Comparison of ENCODE assay signal across 18 mouse cellular contexts in the genomic region with DNA sequence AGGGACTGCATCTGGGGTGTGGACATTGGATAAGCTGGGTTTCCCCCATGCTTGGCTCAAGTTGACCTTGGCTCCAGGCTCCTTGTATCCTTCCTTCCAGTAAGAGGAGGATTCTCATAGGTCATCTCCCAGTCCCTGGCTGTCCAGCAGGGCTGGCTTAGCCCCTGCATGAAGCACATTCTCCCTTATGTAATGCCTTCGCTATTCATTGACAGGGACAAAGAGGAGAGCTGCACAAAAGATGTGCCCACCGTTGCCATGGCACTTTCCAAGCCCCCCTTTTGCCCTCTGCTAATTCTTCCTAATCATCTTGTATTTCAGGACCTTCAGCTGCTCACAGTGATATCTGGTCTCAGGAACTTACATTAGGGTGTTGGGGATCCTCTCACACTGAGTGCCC.
DNase-seq lines count a peak whose midpoint lies in the region; ATAC-seq and TF ChIP-seq lines count a peak whose summit lies in the region.
"Had no signal": no experiment of that assay in that cellular context is flagged by ENCODE, and none has a peak within 500 bp of the region (broad histone marks: within the 10 kb centered on the region; RNA-seq: fewer than 3 reads in every experiment).

No protein-coding gene starts in this region.

- DNase-seq in embryo, embryonic 10.5 days (ENCODE audit: low spot score) = peak; percentile 12
- no peak for DNase-seq in embryo, embryonic 11 days
- peak; percentile 56 for DNase-seq in forebrain, embryonic 11.5 days (ENCODE audit: low spot score)
- DNase-seq in midbrain, postnatal 0 days (ENCODE audit: low spot score) = peak; percentile 14
- DNase-seq in layer of hippocampus, postnatal 36 days = no peak
- DNase-seq: adrenal gland, adult 2 months; cerebellum, adult 11 months; cerebellum, postnatal 36 days; heart, adult 11 months; kidney, adult 2 months; kidney, postnatal 14 days; lung, postnatal 14 days; thymus, postnatal 14 days had no signal

- H3K27ac ChIP-seq in forebrain, embryonic 11.5 days (ENCODE audit: low read depth, low read length) = peak overlapping the region; percentile 53
- no peak overlapping the region for H3K27ac ChIP-seq in hindbrain, embryonic 15.5 days (replicated peaks)
- H3K27ac ChIP-seq in midbrain, postnatal 0 days (ENCODE audit: low read depth, low read length) = no peak overlapping the region
- no peak overlapping the region for H3K27ac ChIP-seq in heart, embryonic 12.5 days (ENCODE audit: poor library complexity, severe bottlenecking)
- H3K27ac ChIP-seq: heart, embryonic 15.5 days; limb, embryonic 13.5 days had no signal

- H3K4me3 ChIP-seq in forebrain, embryonic 11.5 days (ENCODE audit: low read depth, low read length) = no peak overlapping the region
- H3K4me3 ChIP-seq in hindbrain, embryonic 15.5 days = no peak overlapping the region
- no peak overlapping the region for H3K4me3 ChIP-seq in midbrain, postnatal 0 days (ENCODE audit: low read depth, low read length)
- H3K4me3 ChIP-seq in heart, embryonic 12.5 days = no peak overlapping the region
- H3K4me3 ChIP-seq: heart, embryonic 15.5 days; limb, embryonic 13.5 days; megakaryocyte, embryonic 14.5 days had no signal

- peak; percentile 64; the same call in 1 of the 2 replicates for ATAC-seq in forebrain, embryonic 11.5 days (replicated peaks; ENCODE audit: low FRiP score)
- ATAC-seq in hindbrain, embryonic 15.5 days (ENCODE audit: low FRiP score, low read depth) = peak; percentile 42; the same call in 1 of the 2 replicates
- ATAC-seq in midbrain, postnatal 0 days (ENCODE audit: low FRiP score) = peak; percentile 47; the same call in 1 of the 2 replicates
- no peak for ATAC-seq in heart, embryonic 12.5 days (ENCODE audit: insufficient number of reproducible peaks, low FRiP score)

- no peak overlapping the region for H3K9ac ChIP-seq in forebrain, embryonic 11.5 days (ENCODE audit: low read length)
- no peak overlapping the region for H3K9ac ChIP-seq in hindbrain, embryonic 15.5 days
- H3K9ac ChIP-seq in midbrain, postnatal 0 days (replicated peaks; ENCODE audit: low read length, poor library complexity, severe bottlenecking) = no peak overlapping the region
- no peak overlapping the region for H3K9ac ChIP-seq in heart, embryonic 12.5 days
- H3K9ac ChIP-seq: heart, embryonic 15.5 days; limb, embryonic 13.5 days had no signal

- H3K9me3 ChIP-seq in forebrain, embryonic 11.5 days (ENCODE audit: control insufficient read depth, low read length) = no peaks in the 10 kb centered on the region; the same call in 1 of the 2 replicates
- no peaks in the 10 kb centered on the region for H3K9me3 ChIP-seq in hindbrain, embryonic 15.5 days
- H3K9me3 ChIP-seq in midbrain, postnatal 0 days (ENCODE audit: low read length) = no peaks in the 10 kb centered on the region; the same call in 1 of the 2 replicates
- H3K9me3 ChIP-seq in heart, embryonic 12.5 days (replicated peaks) = peaks cover 11% of the 10 kb centered on the region
- H3K9me3 ChIP-seq: heart, embryonic 15.5 days had no signal

- no peaks in the 10 kb centered on the region for H3K36me3 ChIP-seq in forebrain, embryonic 11.5 days (ENCODE audit: control insufficient read depth, insufficient read depth, low read length)
- H3K36me3 ChIP-seq in hindbrain, embryonic 15.5 days = no peaks in the 10 kb centered on the region
- H3K36me3 ChIP-seq in midbrain, postnatal 0 days (ENCODE audit: insufficient read depth, low read length) = no peaks in the 10 kb centered on the region
- H3K36me3 ChIP-seq in heart, embryonic 12.5 days = no peaks in the 10 kb centered on the region
- H3K36me3 ChIP-seq: heart, embryonic 15.5 days; limb, embryonic 13.5 days had no signal

- H3K4me2 ChIP-seq in forebrain, embryonic 11.5 days (ENCODE audit: low read depth, low read length, severe bottlenecking) = no peak overlapping the region
- no peak overlapping the region for H3K4me2 ChIP-seq in hindbrain, embryonic 15.5 days
- no peak overlapping the region for H3K4me2 ChIP-seq in midbrain, postnatal 0 days (ENCODE audit: low read depth, low read length, poor library complexity, severe bottlenecking)
- H3K4me2 ChIP-seq in heart, embryonic 12.5 days = no peak overlapping the region
- H3K4me2 ChIP-seq: heart, embryonic 15.5 days; limb, embryonic 13.5 days had no signal

- 47% methylated on average over 2 of the region's 2 CpGs for WGBS in forebrain, embryonic 11.5 days
- 27% methylated on average over 2 of the region's 2 CpGs for WGBS in hindbrain, embryonic 15.5 days
- 24% methylated on average over 2 of the region's 2 CpGs for WGBS in midbrain, postnatal 0 days
- 84% methylated on average over 2 of the region's 2 CpGs for WGBS in heart, embryonic 12.5 days

- no peaks in the 10 kb centered on the region for H3K27me3 ChIP-seq in forebrain, embryonic 11.5 days (ENCODE audit: control insufficient read depth, insufficient read depth, low read length)
- no peaks in the 10 kb centered on the region for H3K27me3 ChIP-seq in hindbrain, embryonic 15.5 days
- no peaks in the 10 kb centered on the region for H3K27me3 ChIP-seq in midbrain, postnatal 0 days (ENCODE audit: insufficient read depth, low read length)
- H3K27me3 ChIP-seq in heart, embryonic 12.5 days (replicated peaks) = no peaks in the 10 kb centered on the region
- H3K27me3 ChIP-seq: heart, embryonic 15.5 days; limb, embryonic 13.5 days; megakaryocyte, embryonic 14.5 days had no signal

- H3K4me1 ChIP-seq in forebrain, embryonic 11.5 days (replicated peaks; ENCODE audit: control insufficient read depth, insufficient read depth, low read length) = no peaks in the 10 kb centered on the region; the same call in 1 of the 2 replicates
- H3K4me1 ChIP-seq in hindbrain, embryonic 15.5 days (replicated peaks) = no peaks in the 10 kb centered on the region
- no peaks in the 10 kb centered on the region; the same call in 1 of the 2 replicates for H3K4me1 ChIP-seq in midbrain, postnatal 0 days (ENCODE audit: insufficient read depth, low read length)
- no peaks in the 10 kb centered on the region for H3K4me1 ChIP-seq in heart, embryonic 12.5 days (replicated peaks)
- H3K4me1 ChIP-seq: heart, embryonic 15.5 days; limb, embryonic 13.5 days; megakaryocyte, embryonic 14.5 days had no signal

- no peak for TF ChIP-seq CTCF in midbrain, postnatal 0 days (IDR thresholded peaks at IDR 0.05)

Comparison
In these comparisons a context has a peak if more than half of its experiments do, and no peak if none do; other contexts are left out.
1. DNase-seq: peak in embryo, embryonic 10.5 days (single experiment), forebrain, embryonic 11.5 days (single experiment) and midbrain, postnatal 0 days (single experiment); none in embryo, embryonic 11 days (single experiment) and layer of hippocampus, postnatal 36 days (0 of 2).